Mouse (Mus musculus) C2C12 (cell line): Measurements from ENCODE around the gene Gja5. TPM values are rescaled to one million over a fixed set of nuclear protein-coding genes. Genes with fewer than 3 reads are reported as not detected.
A peak's percentile ranks its signal among the peaks of the same experiment; 100 is the strongest.

Experiments
- H3K27me3 ChIP-seq: one replicate; pipeline ENCODE4 v1.6.1; 2011; ENCODE audit not compliant: control insufficient read depth, insufficient read depth, insufficient read length
- H3K36me3 ChIP-seq: one replicate; pipeline ENCODE4 v1.6.1; 2011; ENCODE audit not compliant: control insufficient read depth, insufficient read depth
- H3K4me3 ChIP-seq: one replicate; pipeline ENCODE4 v1.5.1; 2011; ENCODE audit warnings: mild to moderate bottlenecking, control low read depth; ENCODE audit not compliant: poor library complexity, insufficient read depth, severe bottlenecking
- H3K79me2 ChIP-seq: one replicate; pipeline ENCODE4 v1.6.1; 2011; ENCODE audit not compliant: control insufficient read depth, insufficient read depth
- H3K79me3 ChIP-seq: one replicate; pipeline ENCODE4 v1.6.1; 2011; ENCODE audit warnings: low read depth, control low read depth
- H3ac ChIP-seq: one replicate; pipeline ENCODE3; 2011; ENCODE audit warnings: low read depth; ENCODE audit not compliant: control insufficient read depth, insufficient read length
- CEBPB ChIP-seq: IDR thresholded peaks from one replicate; pipeline ENCODE4 v1.6.1; 2011; ENCODE audit warnings: low read depth, mild to moderate bottlenecking, control low read depth, moderate library complexity
- CTCF ChIP-seq: IDR thresholded peaks from one replicate; pipeline ENCODE4 v1.5.1; 2011; ENCODE audit not compliant: control insufficient read depth, insufficient read depth, insufficient read length
- FOSL1 ChIP-seq: IDR thresholded peaks from one replicate; pipeline ENCODE4 v1.8.0; 2011; ENCODE audit warnings: mild to moderate bottlenecking, low read length; ENCODE audit not compliant: poor library complexity, insufficient read depth, severe bottlenecking
- MAX ChIP-seq: IDR thresholded peaks from one replicate; pipeline ENCODE4 v1.6.1; 2011; ENCODE audit warnings: mild to moderate bottlenecking, control low read depth
- MYOD1 ChIP-seq: IDR thresholded peaks from one replicate; pipeline ENCODE4 v1.6.1; 2011; ENCODE audit warnings: low read depth; ENCODE audit not compliant: control insufficient read depth, insufficient read length
- MYOG ChIP-seq: IDR thresholded peaks from one replicate; pipeline ENCODE4 v1.6.1; 2011; ENCODE audit not compliant: control insufficient read depth, insufficient read length; ENCODE audit errors: extremely low read depth
- USF1 ChIP-seq: IDR thresholded peaks from one replicate; pipeline ENCODE4 v1.6.1; 2011; ENCODE audit warnings: low read depth, mild to moderate bottlenecking, control low read depth, moderate library complexity
- long read RNA-seq, 2 experiments: library from polyadenylated mRNA; unstranded; transcript quantifications; one replicate each; pipeline ENCODE4 v2.0.0; 2019 to 2020
- polyA plus RNA-seq: library from polyadenylated mRNA; unstranded; fragments of >200 nt; fragmentation: generic; extraction: Trizol; gene quantifications from one replicate; pipeline ENCODE4 v1.2.1, GENCODE M21; 2012; ENCODE audit warnings: missing spikeins

Gja5 gene
- 0.12 TPM for polyA plus RNA-seq
- long read RNA-seq, experiment 1, partial matches to known transcripts = 0 of 1 reads
- long read RNA-seq, experiment 1, other reads (novel, unspliced or antisense) = 0 of 1 reads
- long read RNA-seq, experiment 2 = 0 reads

- TF ChIP-seq MYOG (no peak), FOSL1 (no peak), CEBPB (no peak), MAX (no peak), USF1 (no peak)
- Histone ChIP-seq H3K79me2 (peaks cover 12% of the 10 kb centered on the region), H3K4me3 (peak within 1 kb of the TSS; percentile 85), H3ac (peak within 1 kb of the TSS; percentile 87), H3K79me3 (peaks cover 1% of the 10 kb centered on the region), H3K27me3 (peaks cover 3% of the 10 kb centered on the region), H3K36me3 (no peaks in the 10 kb centered on the region)
Measured at GRCm38 (mm10) chr3:96904393-96904792, at the start of gene Gja5. Gja5 (plus strand) TSS chr3:96904693.

DNA sequence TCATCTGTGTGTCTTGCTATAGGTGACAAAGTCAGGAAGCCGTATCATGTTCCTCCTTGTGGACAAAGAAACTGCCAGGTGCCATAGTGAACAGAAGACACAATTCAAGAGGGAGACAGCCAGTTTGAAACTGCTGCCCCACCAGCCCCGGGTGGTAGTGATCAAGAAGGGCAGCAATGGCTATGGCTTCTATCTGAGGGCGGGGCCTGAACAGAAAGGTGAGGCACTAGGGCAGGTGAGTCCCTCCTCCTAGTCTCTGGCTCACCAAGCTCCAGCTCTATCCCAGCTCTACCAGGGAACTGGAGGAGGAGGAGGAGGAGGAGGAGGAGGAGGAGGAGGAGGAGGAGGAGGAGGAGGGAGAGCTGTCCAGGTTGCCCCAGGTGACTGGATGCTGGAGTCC lies 48.7 kb upstream of the Gja5 start:
- no peaks in the 10 kb centered on the region for H3K79me2 ChIP-seq
- H3ac ChIP-seq = no peak overlapping the region
- TF ChIP-seq USF1 (no peak), FOSL1 (no peak), MAX (no peak), MYOG (no peak), CTCF (no peak), MYOD1 (no peak), CEBPB (no peak)
- H3K79me3 ChIP-seq = no peaks in the 10 kb centered on the region
- H3K4me3 ChIP-seq = no peak overlapping the region
- H3K27me3 ChIP-seq = no peaks in the 10 kb centered on the region
- no peaks in the 10 kb centered on the region for H3K36me3 ChIP-seq

GRCm38 (mm10) chr3:96860498-96860897 lies 44.0 kb upstream of the Gja5 start:
- TF ChIP-seq CEBPB (no peak), FOSL1 (no peak), MYOG (no peak), USF1 (no peak), MAX (no peak), MYOD1 (no peak), CTCF (no peak)
- Histone ChIP-seq H3K4me3 (no peak overlapping the region), H3K79me2 (no peaks in the 10 kb centered on the region), H3ac (no peak overlapping the region), H3K79me3 (no peaks in the 10 kb centered on the region), H3K36me3 (no peaks in the 10 kb centered on the region), H3K27me3 (no peaks in the 10 kb centered on the region)

DNA sequence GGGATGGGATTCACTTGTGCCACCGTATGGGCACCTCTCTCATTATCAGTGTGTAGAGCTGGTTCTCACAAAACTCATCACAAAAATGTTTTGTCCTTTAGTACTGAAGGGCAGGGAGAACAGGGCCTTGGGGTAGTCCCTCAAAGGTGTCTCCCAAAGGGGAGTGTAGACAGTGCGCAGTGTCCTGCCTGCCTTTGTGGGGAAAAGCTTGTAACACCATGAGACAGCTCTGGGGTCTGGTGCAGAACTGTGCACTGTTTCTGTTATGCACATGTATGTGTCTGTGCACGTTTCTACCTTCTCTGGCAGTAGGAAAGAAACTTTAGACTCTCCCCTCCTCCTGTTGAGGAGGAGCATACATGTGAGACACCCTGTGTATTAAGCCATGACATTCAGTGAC lies 36.6 kb upstream of the Gja5 start:
- H3K27me3 ChIP-seq = no peaks in the 10 kb centered on the region
- H3K79me3 ChIP-seq = no peaks in the 10 kb centered on the region
- no peaks in the 10 kb centered on the region for H3K79me2 ChIP-seq
- H3K36me3 ChIP-seq = peaks cover 21% of the 10 kb centered on the region
- H3K4me3 ChIP-seq = no peak overlapping the region
- no peak for TF ChIP-seq MYOD1
- TF ChIP-seq CTCF = no peak
- H3ac ChIP-seq = no peak overlapping the region

DNA sequence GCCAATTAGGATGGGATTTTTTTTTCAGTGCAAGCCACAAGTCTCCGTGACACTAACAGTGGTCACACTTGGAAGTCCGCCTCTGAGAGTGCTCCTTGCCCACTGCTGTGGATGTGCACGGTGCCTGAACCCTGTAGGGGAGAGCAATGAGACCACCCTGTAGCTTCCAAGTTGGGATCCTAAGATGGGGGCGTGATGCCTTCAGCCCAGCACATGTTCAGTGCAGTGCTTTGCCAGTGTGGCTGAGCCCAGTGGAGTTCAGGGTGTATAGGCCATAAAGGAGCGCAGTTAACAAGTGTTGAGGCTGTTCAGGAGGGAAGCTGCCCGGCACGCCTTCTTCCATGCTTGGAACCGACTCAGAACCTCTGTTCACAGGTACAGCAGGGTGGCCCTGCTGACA lies 35.9 kb upstream of the Gja5 start:
- Histone ChIP-seq H3K36me3 (peaks cover 26% of the 10 kb centered on the region), H3K4me3 (no peak overlapping the region), H3ac (no peak overlapping the region), H3K79me3 (no peaks in the 10 kb centered on the region), H3K27me3 (no peaks in the 10 kb centered on the region), H3K79me2 (no peaks in the 10 kb centered on the region)
- no peak for TF ChIP-seq CTCF
- no peak for TF ChIP-seq FOSL1
- TF ChIP-seq USF1 = no peak
- TF ChIP-seq MYOG = no peak
- no peak for TF ChIP-seq MYOD1
- TF ChIP-seq MAX = no peak
- no peak for TF ChIP-seq CEBPB

DNA sequence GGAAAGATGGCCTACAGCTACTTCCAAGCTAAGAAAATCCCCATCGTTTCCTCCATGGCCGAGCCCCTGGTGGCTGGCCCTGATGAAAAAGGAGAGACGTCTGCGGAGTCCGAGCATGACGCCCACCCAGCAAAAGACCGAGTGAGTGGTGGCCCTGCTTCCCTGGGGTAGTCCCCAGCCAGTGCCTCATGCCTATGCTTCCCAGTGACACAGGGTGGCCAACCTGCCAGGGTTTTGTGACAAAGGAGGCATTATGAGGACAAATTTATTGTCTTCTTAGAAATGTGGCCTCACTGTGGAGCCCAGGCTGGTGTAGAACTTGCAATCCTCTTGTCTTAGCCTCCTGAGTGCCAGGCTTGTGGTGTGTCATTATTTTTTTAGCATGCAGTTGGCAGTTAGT lies 35.4 kb upstream of the Gja5 start:
- TF ChIP-seq MAX = no peak
- no peak for TF ChIP-seq FOSL1
- no peak for TF ChIP-seq CEBPB
- no peak for TF ChIP-seq CTCF
- TF ChIP-seq MYOG = no peak
- no peak for TF ChIP-seq MYOD1
- no peak overlapping the region for H3ac ChIP-seq
- H3K36me3 ChIP-seq = peaks cover 30% of the 10 kb centered on the region
- H3K27me3 ChIP-seq = no peaks in the 10 kb centered on the region
- H3K79me3 ChIP-seq = no peaks in the 10 kb centered on the region
- no peaks in the 10 kb centered on the region for H3K79me2 ChIP-seq
- no peak overlapping the region for H3K4me3 ChIP-seq
